Mouse (Mus musculus) heart, embryonic 11.5 days (tissue): ENCODE measurements around the gene Ttc12. TPM values are rescaled to one million over a fixed set of nuclear protein-coding genes. Genes with fewer than 3 reads are reported as not detected.

Experiments used
- ATAC-seq: fragments of 200-750 bp; cut with Nextera tagmentation; replicated peaks from 2 replicates; pipeline ENCODE4 v1.8.0; 2017; ENCODE audit warnings: moderate library complexity; ENCODE audit not compliant: insufficient number of reproducible peaks, low FRiP score, low TSS enrichment
- H3K27ac ChIP-seq: fragments of 300-500 bp; sonication (generic); 2 replicates; pipeline ENCODE4 v1.5.1; 2014; ENCODE audit warnings: mild to moderate bottlenecking, low read depth, low read length
- H3K27me3 ChIP-seq: fragments of 300-500 bp; sonication (generic); 2 replicates; pipeline ENCODE4 v1.6.1; 2014; ENCODE audit warnings: mild to moderate bottlenecking, low read length, mixed read lengths; ENCODE audit not compliant: control insufficient read depth, insufficient read depth
- H3K36me3 ChIP-seq: fragments of 300-500 bp; sonication (generic); 2 replicates; pipeline ENCODE4 v1.6.1; 2014; ENCODE audit warnings: mild to moderate bottlenecking, low read length, moderate library complexity, mixed read lengths; ENCODE audit not compliant: control insufficient read depth, insufficient read depth
- H3K4me1 ChIP-seq: fragments of 300-500 bp; sonication (generic); 2 replicates; pipeline ENCODE4 v1.6.1; 2014; ENCODE audit warnings: low read length; ENCODE audit not compliant: control insufficient read depth, insufficient read depth
- H3K4me2 ChIP-seq: fragments of 300-500 bp; sonication (generic); 2 replicates; pipeline ENCODE4 v1.6.1; 2014; ENCODE audit warnings: mild to moderate bottlenecking, moderate library complexity
- H3K4me3 ChIP-seq: fragments of 300-500 bp; sonication (generic); 2 replicates; pipeline ENCODE4 v1.5.1; 2014; ENCODE audit warnings: low read depth, low read length
- H3K9ac ChIP-seq: fragments of 300-500 bp; sonication (generic); 2 replicates; pipeline ENCODE4 v1.6.1; 2014; ENCODE audit warnings: mild to moderate bottlenecking, low read depth, low read length, moderate library complexity
- H3K9me3 ChIP-seq: fragments of 300-500 bp; sonication (generic); replicated peaks from 2 replicates; pipeline ENCODE4 v1.6.1; 2016; ENCODE audit warnings: low read length; ENCODE audit not compliant: control insufficient read depth
- WGBS: fragments of 180-500 bp; shearing (Covaris S2); extraction: QIAGEN DNeasy Blood & Tissue Kit; methylation state at CpG from one replicate; pipeline ENCODE4 v1.1.7; 2014; ENCODE audit not compliant: insufficient replicate concordance; 5-methylcytosine and 5-hydroxymethylcytosine counted together
- polyA plus RNA-seq: library from polyadenylated mRNA; unstranded; fragments of >200 nt; fragmentation: Nextera tagmentation; extraction: Ambion mirVana; gene quantifications from 2 replicates; pipeline ENCODE4 v1.2.1, GENCODE M21; 2014

Ttc12 gene
- polyA plus RNA-seq, 1 experiment from 2014 or later = 1.9 TPM

DNA sequence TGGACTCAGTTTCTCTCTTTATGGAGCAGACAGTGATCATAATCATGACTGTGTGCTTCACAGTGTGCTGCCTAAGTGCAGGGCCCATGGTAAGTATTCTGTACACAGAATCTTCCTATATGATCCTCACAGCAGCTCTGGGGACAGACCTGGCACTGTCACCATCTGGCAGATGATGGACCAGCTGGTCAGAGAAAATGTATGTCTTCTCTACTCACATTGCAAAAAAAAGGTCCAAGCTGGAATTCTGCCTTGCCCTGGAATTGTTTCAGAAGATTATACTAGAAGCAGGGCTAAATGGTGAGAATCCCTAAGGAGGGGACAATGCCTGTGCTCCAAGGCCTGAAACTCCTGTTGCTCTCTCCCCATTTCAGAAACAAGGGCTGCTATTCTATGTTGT, 90.0 kb downstream of the Ttc12 start:
- no peak overlapping the region for H3K4me2 ChIP-seq
- H3K4me1 ChIP-seq = no peaks in the 10 kb centered on the region
- no peak overlapping the region for H3K27ac ChIP-seq
- H3K36me3 ChIP-seq = no peaks in the 10 kb centered on the region
- no peaks in the 10 kb centered on the region for H3K9me3 ChIP-seq
- no peak for ATAC-seq
- no peaks in the 10 kb centered on the region for H3K27me3 ChIP-seq
- no peak overlapping the region for H3K9ac ChIP-seq
- no peak overlapping the region for H3K4me3 ChIP-seq

DNA sequence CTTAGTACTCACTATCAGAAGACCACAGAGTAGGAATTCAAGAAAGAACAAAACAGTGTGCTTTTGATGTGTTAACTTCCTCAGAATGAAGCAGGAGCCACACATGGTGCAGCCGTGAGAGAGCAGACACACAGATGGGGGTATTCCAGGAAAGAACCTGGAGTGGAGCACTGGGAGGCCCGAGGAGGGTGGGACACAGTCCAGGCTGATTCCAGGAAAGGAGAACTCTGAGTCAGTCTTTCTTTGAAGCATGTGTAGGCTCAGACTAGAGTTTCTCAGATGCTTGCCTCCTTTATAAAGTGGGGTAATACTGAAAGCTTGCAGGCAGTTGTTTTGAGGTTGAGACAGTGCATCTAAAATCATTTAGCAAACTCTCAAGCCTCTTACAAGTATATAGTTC, 93.8 kb downstream of the Ttc12 start:
- no peak overlapping the region for H3K27ac ChIP-seq
- H3K4me3 ChIP-seq = no peak overlapping the region
- no peaks in the 10 kb centered on the region for H3K4me1 ChIP-seq
- H3K4me2 ChIP-seq = no peak overlapping the region
- H3K9ac ChIP-seq = no peak overlapping the region
- 45% methylated on average over 2 of the region's 2 CpGs for WGBS
- H3K27me3 ChIP-seq = no peaks in the 10 kb centered on the region
- H3K9me3 ChIP-seq = no peaks in the 10 kb centered on the region
- no peaks in the 10 kb centered on the region for H3K36me3 ChIP-seq
- no peak for ATAC-seq

Other genes with a start within 250 kb of the Ttc12 start
- gene Gm4894, start 235.7 kb downstream of the Ttc12 start, polyA plus RNA-seq = not detected in 2 replicates
- gene Drd2, start 145.6 kb downstream of the Ttc12 start, polyA plus RNA-seq = not detected in 2 replicates
- gene Ankk1, start 59.2 kb downstream of the Ttc12 start, polyA plus RNA-seq = not detected in 2 replicates